Mouse (Mus musculus): ENCODE measurements around the gene Cdk18. TPM values are rescaled to one million over a fixed set of nuclear protein-coding genes. Genes with fewer than 3 reads are reported as not detected.

Cdk18 gene
- total and polyA plus RNA-seq, 3 experiments = 0.32 to 2.5 (median 1.1) TPM

GRCm38 (mm10) chr1:132128311-132128710, 11.2 kb downstream of the Cdk18 start:
- TF ChIP-seq ZKSCAN1 (IDR thresholded peaks at IDR 0.05; ENCODE audit: borderline replicate concordance, low read depth, low read length) (no peak), MYC (IDR thresholded peaks at IDR 0.05; ENCODE audit: low read depth, low read length) (no peak), ZNF384 (IDR thresholded peaks at IDR 0.05; ENCODE audit: low read depth, low read length) (no peak), CHD2 (IDR thresholded peaks at IDR 0.05; ENCODE audit: low read length) (no peak), MXI1 (IDR thresholded peaks at IDR 0.05; ENCODE audit: low read depth, low read length) (no peak), SIN3A (IDR thresholded peaks at IDR 0.05; ENCODE audit: low read length) (no peak), SMC3 (IDR thresholded peaks at IDR 0.05; ENCODE audit: low read depth, low read length) (no peak), KAT2A (IDR thresholded peaks at IDR 0.05; ENCODE audit: insufficient replicate concordance, low read length) (no peak)
- DNase-seq (ENCODE audit: extremely low read depth) = no peak
- H3K9me3 ChIP-seq (replicated peaks; ENCODE audit: low read length) = peaks cover 7% of the 10 kb centered on the region
- H3K36me3 ChIP-seq (replicated peaks in 1 of 2; ENCODE audit: control insufficient read depth in 1 of 2, insufficient read depth in 1 of 2, low read length in 1 of 2) = no peaks in the 10 kb centered on the region
- dilution Hi-C loops (cut with MboI; ENCODE audit: extremely low pct_ligation_motif_present, extremely low pct_unique_long_range_greater_than_20kb, low sequenced_read_pairs) (no loop called here), in situ Hi-C loops (cut with MboI; ENCODE audit: low pct_ligation_motif_present, low pct_unique_long_range_greater_than_20kb, low sequenced_read_pairs) (no loop called here)
- H3K79me2 ChIP-seq (replicated peaks; ENCODE audit: control insufficient read depth, extremely low read depth, insufficient read depth, poor library complexity, severe bottlenecking) = no peaks in the 10 kb centered on the region
- H3K4me1 ChIP-seq (ENCODE audit: control insufficient read depth in 1 of 2, insufficient read depth in 2 of 2) = peaks cover 28 to 61% of the 10 kb centered on the region in 2 experiments
- H3K4me3 ChIP-seq (replicated peaks in 1 of 3; ENCODE audit: low read depth in 2 of 3, low read length in 2 of 3, poor library complexity in 1 of 3) = no peak overlapping the region
- H3K9ac ChIP-seq (ENCODE audit: insufficient read depth, low read depth) = no peak overlapping the region
- H3K4me2 ChIP-seq (ENCODE audit: insufficient read depth, low read depth, poor library complexity, severe bottlenecking) = no peak overlapping the region
- peaks cover 1% of the 10 kb centered on the region for H3K27me3 ChIP-seq (replicated peaks)
- H3K27ac ChIP-seq (ENCODE audit: insufficient read depth, low read depth) = no peak overlapping the region

- Histone ChIP-seq H3K27ac (ENCODE audit: insufficient read depth, low read depth) (no peak overlapping the region), H3K27me3 (replicated peaks) (peaks cover 4% of the 10 kb centered on the region), H3K79me2 (replicated peaks; ENCODE audit: control insufficient read depth, extremely low read depth, insufficient read depth, poor library complexity, severe bottlenecking) (no peaks in the 10 kb centered on the region), H3K9me3 (replicated peaks; ENCODE audit: low read length) (no peaks in the 10 kb centered on the region), H3K4me2 (ENCODE audit: insufficient read depth, low read depth, poor library complexity, severe bottlenecking) (no peak overlapping the region), H3K4me1 (ENCODE audit: control insufficient read depth in 1 of 2, insufficient read depth in 2 of 2) (peaks cover 20 to 48% of the 10 kb centered on the region in 2 experiments), H3K36me3 (replicated peaks in 1 of 2; ENCODE audit: control insufficient read depth in 1 of 2, insufficient read depth in 1 of 2, low read length in 1 of 2) (no peaks in the 10 kb centered on the region), H3K9ac (ENCODE audit: insufficient read depth, low read depth) (no peak overlapping the region), H3K4me3 (replicated peaks in 1 of 3; ENCODE audit: low read depth in 2 of 3, low read length in 2 of 3, poor library complexity in 1 of 3) (no peak overlapping the region)
- in situ Hi-C loops (cut with MboI; ENCODE audit: low pct_ligation_motif_present, low pct_unique_long_range_greater_than_20kb, low sequenced_read_pairs) (no loop called here), dilution Hi-C loops (cut with MboI; ENCODE audit: extremely low pct_ligation_motif_present, extremely low pct_unique_long_range_greater_than_20kb, low sequenced_read_pairs) (no loop called here)
- no peak for DNase-seq (ENCODE audit: extremely low read depth)
- TF ChIP-seq ZC3H11A (IDR thresholded peaks at IDR 0.05; ENCODE audit: low read depth, low read length) (no peak), MAFK (IDR thresholded peaks at IDR 0.05; ENCODE audit: insufficient replicate concordance, low read length) (no peak), RAD21 (IDR thresholded peaks at IDR 0.05; ENCODE audit: low read depth, low read length) (no peak), IRF4 (IDR thresholded peaks at IDR 0.05; ENCODE audit: low read depth, low read length) (no peak), CHD2 (IDR thresholded peaks at IDR 0.05; ENCODE audit: low read length) (no peak), MXI1 (IDR thresholded peaks at IDR 0.05; ENCODE audit: low read depth, low read length) (no peak), ZNF384 (IDR thresholded peaks at IDR 0.05; ENCODE audit: low read depth, low read length) (no peak), RCOR1 (conservative IDR thresholded peaks at IDR 0.05; ENCODE audit: low read depth, low read length) (no peak), ETS1 (conservative IDR thresholded peaks at IDR 0.05; ENCODE audit: low read depth, low read length) (no peak), ELF1 (IDR thresholded peaks at IDR 0.05; ENCODE audit: low read depth, low read length) (no peak)
Observed at GRCm38 (mm10) chr1:132125803-132126405, 13.6 kb downstream of the Cdk18 start.

Data from CH12.LX (cell line).